Mouse (Mus musculus): Measurements from ENCODE around the gene Csf3. TPM values are rescaled to one million over a fixed set of nuclear protein-coding genes. Genes with fewer than 3 reads are reported as not detected.

The Csf3 gene
- polyA plus RNA-seq, 1 experiment, result not detected

DNA sequence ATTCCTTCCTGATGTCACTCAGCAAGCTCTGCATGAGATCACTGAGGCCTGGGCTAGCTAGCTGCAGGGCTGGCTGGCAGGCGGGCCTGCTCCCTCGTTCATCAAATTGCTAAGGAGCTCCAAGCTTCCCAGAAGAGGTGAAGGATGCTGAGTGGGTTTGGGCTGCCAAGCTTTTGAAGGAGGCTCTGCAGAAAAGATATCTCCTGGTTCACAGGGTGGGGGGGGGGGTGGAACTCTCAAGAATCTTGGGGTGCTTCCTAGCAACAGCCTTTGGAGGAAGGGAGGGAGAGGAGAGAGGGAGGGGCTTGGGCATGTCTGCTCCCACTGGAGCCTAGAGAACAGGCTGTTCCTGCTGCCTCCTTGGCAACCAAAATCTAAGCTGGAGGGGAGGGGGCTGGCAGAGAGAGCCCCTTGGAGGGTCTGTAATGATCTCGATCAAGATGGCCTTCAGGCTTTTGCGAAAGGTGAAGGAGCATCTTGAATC, 37.4 kb downstream of the Csf3 start:
- TF ChIP-seq CTCF (IDR thresholded peaks at IDR 0.05; ENCODE audit: insufficient read depth, low read length) (no peak), POLR2A (IDR thresholded peaks at IDR 0.05; ENCODE audit: borderline replicate concordance, extremely low read depth, low read depth, low read length) (no peak)
- DNase-seq, result no peak
- H3K4me1 ChIP-seq (ENCODE audit: control insufficient read depth, insufficient read depth, low read length), result peaks cover 15% of the 10 kb centered on the region
- WGBS, result 62% methylated on average over 4 of the region's 4 CpGs
- H3K4me3 ChIP-seq (replicated peaks; ENCODE audit: extremely low read depth, low read depth, low read length), result no peak overlapping the region

GRCm38 (mm10) chr11:98738925-98739324, 37.9 kb downstream of the Csf3 start:
- peaks cover 20% of the 10 kb centered on the region for H3K4me1 ChIP-seq (ENCODE audit: control insufficient read depth, insufficient read depth, low read length)
- TF ChIP-seq POLR2A (IDR thresholded peaks at IDR 0.05; ENCODE audit: borderline replicate concordance, extremely low read depth, low read depth, low read length) (no peak), CTCF (IDR thresholded peaks at IDR 0.05; ENCODE audit: insufficient read depth, low read length) (no peak)
- no peak overlapping the region for H3K4me3 ChIP-seq (replicated peaks; ENCODE audit: extremely low read depth, low read depth, low read length)
- no peak for DNase-seq
- 72% methylated on average over 9 of the region's 9 CpGs for WGBS

DNA sequence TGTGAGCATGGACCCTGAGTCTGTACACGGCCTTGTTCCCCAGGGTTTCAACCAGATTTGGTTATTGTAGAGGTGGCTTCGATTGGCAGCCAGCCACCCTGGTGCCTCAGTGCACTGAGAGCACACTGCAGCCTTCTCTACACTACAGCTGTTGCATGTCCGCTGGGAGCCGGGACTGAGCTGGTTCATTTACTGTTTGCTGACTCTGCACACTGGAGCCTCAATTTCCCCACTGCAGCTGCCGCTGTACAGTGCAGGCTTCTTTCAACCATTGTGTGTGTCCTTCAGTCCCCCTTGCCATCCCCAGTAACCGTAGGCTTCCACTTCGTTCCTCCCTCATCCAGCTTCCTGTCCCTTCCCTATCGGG, 38.9 kb downstream of the Csf3 start:
- WGBS, result 24% methylated on average over 8 of the region's 8 CpGs
- Histone ChIP-seq H3K4me1 (ENCODE audit: control insufficient read depth, insufficient read depth, low read length) (peaks cover 26% of the 10 kb centered on the region), H3K4me3 (replicated peaks; ENCODE audit: extremely low read depth, low read depth, low read length) (peak overlapping the region; percentile 35)
- no peak for DNase-seq
- no peak for TF ChIP-seq POLR2A (IDR thresholded peaks at IDR 0.05; ENCODE audit: borderline replicate concordance, extremely low read depth, low read depth, low read length)
- TF ChIP-seq CTCF (IDR thresholded peaks at IDR 0.05; ENCODE audit: insufficient read depth, low read length), result no peak

GRCm38 (mm10) chr11:98740393-98741050, 39.5 kb downstream of the Csf3 start, which contains the start of gene Thra:
Gene Thra, plus strand, starts transcription at chr11:98740638.
- TF ChIP-seq POLR2A (IDR thresholded peaks at IDR 0.05; ENCODE audit: borderline replicate concordance, extremely low read depth, low read depth, low read length) (peak; percentile 5; the same call in 1 of the 2 replicates), CTCF (IDR thresholded peaks at IDR 0.05; ENCODE audit: insufficient read depth, low read length) (no peak)
- H3K4me3 ChIP-seq (replicated peaks; ENCODE audit: extremely low read depth, low read depth, low read length), result peak within 1 kb of the TSS; percentile 80
- peaks cover 26% of the 10 kb centered on the region for H3K4me1 ChIP-seq (ENCODE audit: control insufficient read depth, insufficient read depth, low read length)
- WGBS, result under 1% methylated on average over 22 of the region's 22 CpGs
- DNase-seq, result peak; percentile 56

- WGBS, result under 1% methylated on average over 17 of the region's 17 CpGs
- no peak for TF ChIP-seq CTCF (IDR thresholded peaks at IDR 0.05; ENCODE audit: insufficient read depth, low read length)
- TF ChIP-seq POLR2A (IDR thresholded peaks at IDR 0.05; ENCODE audit: borderline replicate concordance, extremely low read depth, low read depth, low read length), result no peak
- H3K4me1 ChIP-seq (ENCODE audit: control insufficient read depth, insufficient read depth, low read length), result peaks cover 26% of the 10 kb centered on the region
- DNase-seq, result no peak
- H3K4me3 ChIP-seq (replicated peaks; ENCODE audit: extremely low read depth, low read depth, low read length), result peak overlapping the region; percentile 80
These were observed 40.1 kb downstream of the Csf3 start for GRCm38 (mm10) chr11:98741051-98741620.

- peaks cover 32% of the 10 kb centered on the region for H3K4me1 ChIP-seq (ENCODE audit: control insufficient read depth, insufficient read depth, low read length)
- peak overlapping the region; percentile 80 for H3K4me3 ChIP-seq (replicated peaks; ENCODE audit: extremely low read depth, low read depth, low read length)
- DNase-seq, result peak; percentile 88
These were observed 40.7 kb downstream of the Csf3 start for GRCm38 (mm10) chr11:98741622-98742396.

DNA sequence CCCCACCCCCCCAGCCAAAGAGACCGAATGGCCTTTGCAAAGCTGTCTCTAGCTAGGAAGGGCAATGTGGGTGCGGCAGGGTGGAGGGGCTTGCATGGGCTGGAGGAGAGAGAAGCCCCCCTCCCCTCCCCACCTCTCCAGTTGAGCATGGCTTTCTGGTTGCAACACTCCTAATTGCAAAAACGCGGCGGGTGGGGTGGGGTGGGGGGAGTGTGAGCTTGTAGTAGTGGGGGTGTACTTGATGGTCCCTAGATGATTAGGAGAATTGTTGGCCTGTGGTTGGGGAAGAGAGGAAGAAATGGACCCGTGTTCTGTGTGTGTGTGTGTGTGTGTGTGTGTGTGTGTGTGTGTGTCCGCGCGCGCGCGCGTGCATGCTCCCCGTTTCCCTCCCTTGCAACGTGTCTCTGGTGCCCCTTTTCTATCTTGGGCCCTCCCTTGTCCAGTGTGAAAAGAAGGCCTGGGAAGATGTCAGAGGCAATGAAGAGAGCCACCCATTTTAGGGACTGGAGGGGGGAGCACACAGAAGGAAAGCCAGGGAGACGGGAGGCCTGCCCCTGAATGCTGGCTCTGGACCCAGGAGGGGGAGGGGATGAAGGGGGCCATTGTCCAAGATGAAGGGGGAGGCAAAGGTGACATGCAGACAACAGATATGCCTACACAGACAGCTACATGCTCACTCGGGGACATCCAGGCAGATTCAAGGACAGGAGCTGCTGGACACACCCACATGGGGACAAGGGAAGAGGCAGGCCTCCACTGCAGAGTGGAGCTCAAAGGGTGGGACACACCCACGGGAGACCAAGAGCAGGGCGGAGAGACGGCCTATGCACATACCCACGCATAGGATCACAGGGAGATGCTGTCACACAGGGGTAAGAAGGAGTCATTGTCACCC, 41.6 kb downstream of the Csf3 start:
- TF ChIP-seq POLR2A (IDR thresholded peaks at IDR 0.05; ENCODE audit: borderline replicate concordance, extremely low read depth, low read depth, low read length) (no peak), CTCF (IDR thresholded peaks at IDR 0.05; ENCODE audit: insufficient read depth, low read length) (no peak)
- H3K4me1 ChIP-seq (ENCODE audit: control insufficient read depth, insufficient read depth, low read length), result peaks cover 39% of the 10 kb centered on the region
- DNase-seq, result peak; percentile 58
- H3K4me3 ChIP-seq (replicated peaks; ENCODE audit: extremely low read depth, low read depth, low read length), result peak overlapping the region; percentile 78
- 1% methylated on average over 21 of the region's 21 CpGs for WGBS

More at GRCm38 (mm10) chr11:98741622-98742396, 40.7 kb downstream of the Csf3 start:
- WGBS, result 1% methylated on average over 62 of the region's 86 CpGs
- TF ChIP-seq CTCF (IDR thresholded peaks at IDR 0.05; ENCODE audit: insufficient read depth, low read length), result no peak
- TF ChIP-seq POLR2A (IDR thresholded peaks at IDR 0.05; ENCODE audit: borderline replicate concordance, extremely low read depth, low read depth, low read length), result 0 out of 2 replicates have a peak, but pooled peaks have one; percentile 12

- peak overlapping the region; percentile 14 for H3K4me3 ChIP-seq (replicated peaks; ENCODE audit: extremely low read depth, low read depth, low read length)
- peaks cover 46% of the 10 kb centered on the region for H3K4me1 ChIP-seq (ENCODE audit: control insufficient read depth, insufficient read depth, low read length)
- peak; percentile 60 for DNase-seq
- WGBS, result 16% methylated on average over 9 of the region's 9 CpGs
- TF ChIP-seq POLR2A (IDR thresholded peaks at IDR 0.05; ENCODE audit: borderline replicate concordance, extremely low read depth, low read depth, low read length) (no peak), CTCF (IDR thresholded peaks at IDR 0.05; ENCODE audit: insufficient read depth, low read length) (no peak)
These were observed 42.7 kb downstream of the Csf3 start for GRCm38 (mm10) chr11:98743655-98744345.
